Mouse (Mus musculus) intestine, postnatal 0 days (tissue): ENCODE data around the gene Fbxo9. TPM values are rescaled to one million over a fixed set of nuclear protein-coding genes. Genes with fewer than 3 reads are reported as not detected.
A peak's percentile ranks its signal among the peaks of the same experiment; 100 is the strongest.

Experiments used
- ATAC-seq: fragments of 200-750 bp; cut with Nextera tagmentation; 2 replicates; pipeline ENCODE4 v1.8.0; 2017; ENCODE audit warnings: mild to moderate bottlenecking, moderate TSS enrichment, moderate library complexity
- H3K27ac ChIP-seq: fragments of 300-500 bp; sonication (generic); 2 replicates; pipeline ENCODE4 v1.5.1; 2014; ENCODE audit warnings: mild to moderate bottlenecking, low read depth, low read length, moderate library complexity
- H3K27me3 ChIP-seq: fragments of 300-500 bp; sonication (generic); replicated peaks from 2 replicates; pipeline ENCODE4 v1.6.1; 2014; ENCODE audit warnings: low read length, mixed read lengths; ENCODE audit not compliant: control insufficient read depth, insufficient read depth
- H3K36me3 ChIP-seq: fragments of 300-500 bp; sonication (generic); 2 replicates; pipeline ENCODE4 v1.6.1; 2014; ENCODE audit warnings: mild to moderate bottlenecking, moderate library complexity; ENCODE audit not compliant: control insufficient read depth, insufficient read depth
- H3K4me1 ChIP-seq: fragments of 300-500 bp; sonication (generic); replicated peaks from 2 replicates; pipeline ENCODE4 v1.6.1; 2014; ENCODE audit warnings: antibody characterized with exemption, low read length, mixed read lengths; ENCODE audit not compliant: control insufficient read depth, insufficient read depth
- H3K4me2 ChIP-seq: fragments of 300-500 bp; sonication (generic); replicated peaks from 2 replicates; pipeline ENCODE4 v1.6.1; 2014; ENCODE audit warnings: low read depth, mild to moderate bottlenecking, moderate library complexity
- H3K4me3 ChIP-seq: fragments of 300-500 bp; sonication (generic); 2 replicates; pipeline ENCODE4 v1.5.1; 2014; ENCODE audit warnings: low read depth, low read length
- H3K9ac ChIP-seq: fragments of 300-500 bp; sonication (generic); 2 replicates; pipeline ENCODE4 v1.6.1; 2014; ENCODE audit warnings: mild to moderate bottlenecking, low read depth, low read length
- H3K9me3 ChIP-seq: fragments of 300-500 bp; sonication (generic); 2 replicates; pipeline ENCODE4 v1.6.1; 2016; ENCODE audit warnings: mixed run types; ENCODE audit not compliant: control insufficient read depth
- CTCF ChIP-seq: sonication (generic); IDR thresholded peaks from 2 replicates; pipeline ENCODE4 v1.5.1; 2016; ENCODE audit warnings: low read depth, mild to moderate bottlenecking, control low read depth, antibody characterized with exemption, moderate library complexity
- WGBS: fragments of 180-500 bp; shearing (Covaris S2); extraction: QIAGEN DNeasy Blood & Tissue Kit; methylation state at CpG from one replicate; pipeline ENCODE4 v1.1.7; 2014; 5-methylcytosine and 5-hydroxymethylcytosine counted together
- polyA plus RNA-seq: library from polyadenylated mRNA; unstranded; fragments of >200 nt; fragmentation: Nextera tagmentation; extraction: Ambion mirVana; gene quantifications from 2 replicates; pipeline ENCODE4 v1.2.1, GENCODE M21; 2015

Fbxo9 gene
- polyA plus RNA-seq, 1 experiment from 2014 or later: 40.2 TPM

GRCm38 (mm10) chr9:78106821-78107220 lies 2.0 kb downstream of the Fbxo9 start:
- H3K36me3 ChIP-seq: peaks cover 5% of the 10 kb centered on the region; the same call in 1 of the 2 replicates
- H3K27ac ChIP-seq: no peak overlapping the region
- no peak for TF ChIP-seq CTCF
- WGBS: 69% methylated on average over 4 of the region's 4 CpGs
- no peak overlapping the region for H3K9ac ChIP-seq
- H3K4me3 ChIP-seq: no peak overlapping the region
- peak overlapping the region; percentile 88 for H3K4me2 ChIP-seq
- no peaks in the 10 kb centered on the region for H3K9me3 ChIP-seq
- ATAC-seq: no peak
- no peaks in the 10 kb centered on the region for H3K27me3 ChIP-seq
- 0 out of 2 replicates have a peak, but pooled peaks cover 3% of the 10 kb centered on the region for H3K4me1 ChIP-seq

GRCm38 (mm10) chr9:78105501-78105932 lies 3.3 kb downstream of the Fbxo9 start:
- H3K9ac ChIP-seq: no peak overlapping the region
- no peak for ATAC-seq
- H3K27ac ChIP-seq: peak overlapping the region; percentile 72; the same call in 1 of the 2 replicates

GRCm38 (mm10) chr9:78104973-78105372 lies 3.9 kb downstream of the Fbxo9 start:
- no peaks in the 10 kb centered on the region for H3K9me3 ChIP-seq
- no peaks in the 10 kb centered on the region for H3K27me3 ChIP-seq
- H3K9ac ChIP-seq: no peak overlapping the region
- H3K27ac ChIP-seq: peak overlapping the region; percentile 72; the same call in 1 of the 2 replicates
- WGBS: 50% methylated on average over 6 of the region's 6 CpGs
- H3K36me3 ChIP-seq: peaks cover 21% of the 10 kb centered on the region
- ATAC-seq: peak; percentile 35
- H3K4me3 ChIP-seq: no peak overlapping the region
- peak overlapping the region; percentile 46 for H3K4me2 ChIP-seq
- 0 out of 2 replicates have a peak, but pooled peaks cover 3% of the 10 kb centered on the region for H3K4me1 ChIP-seq
- no peak for TF ChIP-seq CTCF

More at GRCm38 (mm10) chr9:78105501-78105932, 3.3 kb downstream of the Fbxo9 start:
- peaks cover 15% of the 10 kb centered on the region for H3K36me3 ChIP-seq
- no peaks in the 10 kb centered on the region for H3K9me3 ChIP-seq
- WGBS: 42% methylated on average over 6 of the region's 6 CpGs
- H3K4me2 ChIP-seq: peak overlapping the region; percentile 9; the same call in 1 of the 2 replicates
- no peak overlapping the region for H3K4me3 ChIP-seq
- no peaks in the 10 kb centered on the region for H3K27me3 ChIP-seq
- 0 out of 2 replicates have a peak, but pooled peaks cover 3% of the 10 kb centered on the region for H3K4me1 ChIP-seq
- TF ChIP-seq CTCF: no peak

DNA sequence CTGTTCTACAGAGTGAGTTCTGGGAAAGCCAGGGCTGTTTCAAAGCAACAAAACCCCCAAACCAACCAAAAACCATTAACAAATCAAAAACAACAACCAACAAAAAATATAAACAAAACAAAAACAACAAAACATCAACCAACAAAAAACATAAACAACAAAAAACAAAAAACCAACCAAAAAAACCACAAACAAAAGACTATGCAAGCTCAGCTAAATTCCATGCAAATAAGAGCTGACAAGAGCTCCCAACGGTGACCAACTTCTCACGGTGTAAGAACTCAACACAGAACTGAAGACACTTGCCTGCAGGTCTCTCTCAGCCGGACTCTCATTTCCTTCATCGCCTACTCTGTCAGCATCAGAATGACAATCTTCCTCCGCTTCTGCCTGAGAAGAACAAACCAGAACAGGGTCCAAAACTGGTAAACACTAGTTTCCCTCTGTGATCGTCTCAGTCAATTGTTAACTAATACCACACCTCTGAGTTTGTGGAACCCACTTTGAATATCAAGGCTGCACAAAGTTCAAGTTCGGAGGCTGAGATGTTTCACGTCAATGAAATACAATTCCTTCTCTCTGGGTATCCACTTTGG lies 4.8 kb downstream of the Fbxo9 start:
- H3K4me2 ChIP-seq: peak overlapping the region; percentile 46; the same call in 1 of the 2 replicates
- peak overlapping the region; percentile 72; the same call in 1 of the 2 replicates for H3K27ac ChIP-seq
- H3K4me1 ChIP-seq: 0 out of 2 replicates have a peak, but pooled peaks cover 3% of the 10 kb centered on the region
- H3K36me3 ChIP-seq: peaks cover 26% of the 10 kb centered on the region
- TF ChIP-seq CTCF: no peak
- H3K4me3 ChIP-seq: 0 out of 2 replicates have a peak overlapping the region, but pooled peaks have one; percentile 5
- 52% methylated on average over 8 of the region's 8 CpGs for WGBS
- no peaks in the 10 kb centered on the region for H3K9me3 ChIP-seq
- no peaks in the 10 kb centered on the region for H3K27me3 ChIP-seq
- ATAC-seq: no peak
- H3K9ac ChIP-seq: no peak overlapping the region

GRCm38 (mm10) chr9:78101431-78101830 lies 7.4 kb downstream of the Fbxo9 start:
- no peak for ATAC-seq
- Histone ChIP-seq H3K4me2 (no peak overlapping the region), H3K4me1 (0 out of 2 replicates have a peak, but pooled peaks cover 3% of the 10 kb centered on the region), H3K36me3 (peaks cover 50% of the 10 kb centered on the region), H3K4me3 (no peak overlapping the region), H3K27me3 (no peaks in the 10 kb centered on the region), H3K27ac (no peak overlapping the region), H3K9ac (no peak overlapping the region), H3K9me3 (no peaks in the 10 kb centered on the region)
- TF ChIP-seq CTCF: no peak
- WGBS: 57% methylated on average over 4 of the region's 4 CpGs

DNA sequence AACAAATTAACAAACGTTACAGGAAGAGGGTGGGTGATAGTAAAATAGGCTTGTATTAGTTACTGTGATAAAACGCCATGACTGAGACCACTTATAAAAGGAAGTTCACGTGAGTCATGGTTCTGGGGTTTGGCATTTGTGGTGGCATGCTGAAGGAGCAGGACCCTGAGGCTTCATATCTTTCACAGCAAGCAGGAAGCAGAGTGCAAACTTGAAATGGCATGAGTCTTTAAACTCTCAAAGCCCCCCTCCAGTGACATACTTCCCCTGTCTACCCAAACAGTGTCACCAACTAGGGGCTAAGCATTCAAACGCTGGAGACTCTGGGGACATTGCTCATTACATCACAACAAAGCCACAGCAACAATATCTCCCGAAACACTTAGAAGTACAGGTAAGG lies 7.9 kb downstream of the Fbxo9 start:
- Histone ChIP-seq H3K9ac (no peak overlapping the region), H3K9me3 (no peaks in the 10 kb centered on the region), H3K27me3 (no peaks in the 10 kb centered on the region), H3K27ac (no peak overlapping the region), H3K4me2 (no peak overlapping the region), H3K4me1 (0 out of 2 replicates have a peak, but pooled peaks cover 3% of the 10 kb centered on the region), H3K36me3 (peaks cover 53% of the 10 kb centered on the region), H3K4me3 (no peak overlapping the region)
- no peak for TF ChIP-seq CTCF
- 85% methylated on average over 5 of the region's 5 CpGs for WGBS
- ATAC-seq: no peak
